Mouse (Mus musculus) heart, embryonic 15.5 days (tissue): Measurements from ENCODE around the gene Tcf7l1. TPM values are rescaled to one million over a fixed set of nuclear protein-coding genes. Genes with fewer than 3 reads are reported as not detected.

Experiments
- ATAC-seq: fragments of 200-750 bp; cut with Nextera tagmentation; replicated peaks from 2 replicates; pipeline ENCODE4 v1.8.0; 2017; ENCODE audit warnings: low read depth, moderate TSS enrichment; ENCODE audit not compliant: insufficient number of reproducible peaks, insufficient read depth, low FRiP score
- H3K27ac ChIP-seq: fragments of 300-500 bp; sonication (generic); 2 replicates; pipeline ENCODE4 v1.5.1; 2015; ENCODE audit warnings: mild to moderate bottlenecking, inconsistent platforms
- H3K27me3 ChIP-seq: fragments of 300-500 bp; sonication (generic); 2 replicates; pipeline ENCODE4 v1.6.1; 2015; ENCODE audit warnings: inconsistent platforms
- H3K36me3 ChIP-seq: fragments of 300-500 bp; sonication (generic); 2 replicates; pipeline ENCODE4 v1.6.1; 2015; ENCODE audit warnings: mild to moderate bottlenecking, inconsistent platforms
- H3K4me1 ChIP-seq: fragments of 300-500 bp; sonication (generic); replicated peaks from 2 replicates; pipeline ENCODE4 v1.6.1; 2015; ENCODE audit warnings: inconsistent platforms
- H3K4me2 ChIP-seq: fragments of 300-500 bp; sonication (generic); 2 replicates; pipeline ENCODE4 v1.6.1; 2015; ENCODE audit warnings: inconsistent platforms, mild to moderate bottlenecking, moderate library complexity
- H3K4me3 ChIP-seq: fragments of 300-500 bp; sonication (generic); 2 replicates; pipeline ENCODE4 v1.5.1; 2015; ENCODE audit warnings: mild to moderate bottlenecking, inconsistent platforms
- H3K9ac ChIP-seq: fragments of 300-500 bp; sonication (generic); 2 replicates; pipeline ENCODE4 v1.6.1; 2015; ENCODE audit warnings: mild to moderate bottlenecking, inconsistent platforms
- H3K9me3 ChIP-seq: fragments of 300-500 bp; sonication (generic); replicated peaks from 2 replicates; pipeline ENCODE4 v1.6.1; 2016; ENCODE audit warnings: inconsistent platforms
- WGBS: fragments of 180-500 bp; shearing (Covaris S2); methylation state at CpG from one replicate; pipeline ENCODE4 v1.1.7; 2015; ENCODE audit warnings: mixed read lengths; 5-methylcytosine and 5-hydroxymethylcytosine counted together
- polyA plus RNA-seq: library from polyadenylated mRNA; unstranded; fragments of >200 nt; fragmentation: Nextera tagmentation; extraction: Ambion mirVana; gene quantifications from 2 replicates; pipeline ENCODE4 v1.2.1, GENCODE M21; 2015

Tcf7l1 gene
- polyA plus RNA-seq, 1 experiment from 2014 or later = 12.6 TPM

DNA sequence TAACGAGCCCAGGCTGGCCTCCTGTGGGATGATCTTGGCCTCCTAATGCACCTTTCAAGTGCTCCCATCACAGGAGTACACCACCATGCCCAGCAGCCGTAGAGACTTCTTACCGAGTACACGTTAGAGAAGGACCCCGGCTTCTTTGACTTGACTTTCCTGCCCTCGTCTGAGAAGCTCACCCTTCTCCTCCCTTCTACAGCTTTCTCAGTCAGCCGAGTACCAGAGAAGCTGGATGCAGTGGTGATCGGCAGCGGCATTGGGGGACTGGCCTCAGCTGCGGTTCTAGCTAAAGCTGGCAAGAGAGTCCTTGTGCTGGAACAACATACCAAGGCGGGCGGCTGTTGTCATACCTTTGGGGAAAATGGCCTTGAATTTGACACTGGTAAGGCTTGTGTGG is 188.3 kb downstream of the Tcf7l1 start:
- no peaks in the 10 kb centered on the region for H3K9me3 ChIP-seq
- ATAC-seq = no peak
- no peak overlapping the region for H3K4me2 ChIP-seq
- no peak overlapping the region for H3K9ac ChIP-seq
- H3K4me3 ChIP-seq = no peak overlapping the region
- no peaks in the 10 kb centered on the region for H3K27me3 ChIP-seq
- 85% methylated on average over 12 of the region's 12 CpGs for WGBS
- peaks cover 20% of the 10 kb centered on the region for H3K4me1 ChIP-seq
- peaks cover 7% of the 10 kb centered on the region for H3K36me3 ChIP-seq
- H3K27ac ChIP-seq = no peak overlapping the region

DNA sequence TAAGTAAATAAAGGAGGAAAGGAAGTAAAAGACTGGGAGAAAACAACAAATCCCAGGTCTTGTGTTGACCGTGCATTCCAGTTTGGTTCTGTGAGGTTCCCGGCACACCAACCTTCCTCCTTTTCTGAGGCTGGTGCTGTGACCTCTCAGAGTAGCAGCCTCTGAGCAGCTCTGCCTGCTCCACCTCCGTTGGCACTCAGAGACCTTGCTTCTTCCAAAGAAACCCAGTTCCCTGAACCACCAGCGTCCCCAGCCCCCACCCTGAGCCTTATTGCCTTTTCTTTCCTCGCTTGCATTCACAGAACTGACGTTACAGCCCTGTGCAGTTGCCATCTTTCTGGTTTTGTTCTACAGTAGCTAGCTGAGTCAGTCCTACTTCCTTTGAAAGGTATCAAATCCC is 188.8 kb downstream of the Tcf7l1 start:
- 81% methylated on average over 6 of the region's 6 CpGs for WGBS

DNA sequence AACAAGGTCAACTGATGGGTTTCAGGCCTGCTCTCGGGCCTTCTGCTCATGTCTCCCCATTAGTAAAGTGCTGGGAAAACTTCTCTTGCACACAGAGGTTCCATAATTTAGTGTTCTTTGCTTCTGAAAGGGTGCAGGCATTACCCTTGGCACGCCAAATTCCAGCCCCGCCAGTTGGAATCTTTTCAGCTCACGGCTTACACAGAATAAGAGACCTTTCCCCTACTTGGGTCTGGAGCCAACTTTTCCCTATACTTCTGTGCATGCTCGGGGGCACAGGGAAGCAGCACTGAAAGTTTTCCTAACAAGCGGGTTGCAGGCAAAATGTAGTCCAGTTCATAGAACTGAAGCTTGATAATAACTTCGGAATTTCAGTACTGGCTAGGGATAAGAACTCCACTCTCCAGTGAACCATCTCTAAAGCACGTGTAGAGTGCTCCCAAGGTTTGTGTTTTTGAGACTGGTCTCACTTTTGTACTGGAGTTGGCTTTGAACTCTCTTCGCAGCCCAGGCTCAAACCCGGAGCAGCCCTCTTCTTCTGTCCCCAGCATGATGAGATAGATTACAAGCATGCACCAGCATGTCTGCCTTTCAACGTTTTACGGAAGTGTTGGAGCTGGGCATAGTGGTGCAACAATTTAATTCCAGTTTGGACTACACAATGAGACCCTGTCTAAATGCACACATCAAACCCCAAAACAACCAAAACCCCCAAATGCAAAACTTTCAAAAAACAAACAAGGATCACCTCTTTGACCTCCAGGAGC is 190.1 kb downstream of the Tcf7l1 start:
- peaks cover 20% of the 10 kb centered on the region for H3K4me1 ChIP-seq
- ATAC-seq = peak; percentile 61; the same call in 1 of the 2 replicates

More for the DNA sequence above, 188.8 kb downstream of the Tcf7l1 start:
- Histone ChIP-seq H3K27me3 (no peaks in the 10 kb centered on the region), H3K36me3 (peaks cover 3% of the 10 kb centered on the region; the same call in 1 of the 2 replicates), H3K9me3 (no peaks in the 10 kb centered on the region), H3K4me2 (no peak overlapping the region), H3K9ac (no peak overlapping the region), H3K4me1 (peaks cover 20% of the 10 kb centered on the region), H3K27ac (no peak overlapping the region), H3K4me3 (no peak overlapping the region)
- no peak for ATAC-seq

DNA sequence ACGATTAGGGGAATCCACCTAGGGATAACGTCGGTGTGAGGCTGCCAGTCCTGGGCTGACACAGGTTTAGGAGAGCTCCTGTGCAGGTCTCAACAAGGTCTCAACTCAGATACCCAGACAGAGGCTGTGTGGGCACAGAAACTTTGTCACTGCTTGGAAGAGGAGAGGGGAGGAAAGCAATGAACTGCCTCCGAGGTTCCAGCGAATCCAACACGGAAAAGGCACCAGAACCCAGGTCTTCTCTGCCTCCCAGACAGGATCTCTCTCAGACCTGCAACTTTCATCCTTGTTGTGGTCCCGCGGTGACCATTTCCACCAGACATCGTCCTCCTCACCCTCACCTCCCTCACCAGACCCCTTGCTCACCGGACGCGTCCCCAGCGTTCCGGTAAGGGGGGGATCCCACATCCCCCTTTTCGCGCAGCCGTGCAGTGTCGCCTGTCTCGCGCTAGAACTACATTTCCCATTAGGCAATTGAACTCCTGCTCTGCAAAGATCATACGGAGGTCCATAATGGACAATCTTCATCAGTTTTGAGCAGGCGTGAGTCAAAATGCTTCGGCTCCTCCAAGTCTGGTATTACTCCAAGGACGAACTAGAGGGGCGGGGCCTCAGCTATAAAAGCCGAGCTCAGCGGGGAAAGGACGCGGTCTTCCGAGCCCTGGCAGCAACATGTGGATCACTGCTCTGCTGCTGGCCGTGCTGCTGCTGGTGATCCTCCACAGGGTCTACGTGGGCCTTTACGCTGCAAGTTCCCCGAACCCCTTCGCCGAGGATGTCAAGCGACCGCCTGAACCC is 190.9 kb downstream of the Tcf7l1 start, which contains the start of the genes Elmod3 and Retsat:
Gene Elmod3 (minus strand): TSS at position 458 of the 798 bp plus-strand sequence.
Gene Retsat (plus strand): TSS at position 520 of the 798 bp plus-strand sequence.
- 1% methylated on average over 38 of the region's 38 CpGs for WGBS
- peak; percentile 89 for ATAC-seq
- H3K36me3 ChIP-seq = no peaks in the 10 kb centered on the region

More for the DNA sequence above, 190.1 kb downstream of the Tcf7l1 start:
- peak overlapping the region; percentile 85 for H3K27ac ChIP-seq
- H3K4me2 ChIP-seq = peak overlapping the region; percentile 68
- peak overlapping the region; percentile 76 for H3K4me3 ChIP-seq
- WGBS = 34% methylated on average over 12 of the region's 12 CpGs
- no peaks in the 10 kb centered on the region for H3K36me3 ChIP-seq
- H3K9ac ChIP-seq = peak overlapping the region; percentile 57
- H3K9me3 ChIP-seq = no peaks in the 10 kb centered on the region
- no peaks in the 10 kb centered on the region for H3K27me3 ChIP-seq

DNA sequence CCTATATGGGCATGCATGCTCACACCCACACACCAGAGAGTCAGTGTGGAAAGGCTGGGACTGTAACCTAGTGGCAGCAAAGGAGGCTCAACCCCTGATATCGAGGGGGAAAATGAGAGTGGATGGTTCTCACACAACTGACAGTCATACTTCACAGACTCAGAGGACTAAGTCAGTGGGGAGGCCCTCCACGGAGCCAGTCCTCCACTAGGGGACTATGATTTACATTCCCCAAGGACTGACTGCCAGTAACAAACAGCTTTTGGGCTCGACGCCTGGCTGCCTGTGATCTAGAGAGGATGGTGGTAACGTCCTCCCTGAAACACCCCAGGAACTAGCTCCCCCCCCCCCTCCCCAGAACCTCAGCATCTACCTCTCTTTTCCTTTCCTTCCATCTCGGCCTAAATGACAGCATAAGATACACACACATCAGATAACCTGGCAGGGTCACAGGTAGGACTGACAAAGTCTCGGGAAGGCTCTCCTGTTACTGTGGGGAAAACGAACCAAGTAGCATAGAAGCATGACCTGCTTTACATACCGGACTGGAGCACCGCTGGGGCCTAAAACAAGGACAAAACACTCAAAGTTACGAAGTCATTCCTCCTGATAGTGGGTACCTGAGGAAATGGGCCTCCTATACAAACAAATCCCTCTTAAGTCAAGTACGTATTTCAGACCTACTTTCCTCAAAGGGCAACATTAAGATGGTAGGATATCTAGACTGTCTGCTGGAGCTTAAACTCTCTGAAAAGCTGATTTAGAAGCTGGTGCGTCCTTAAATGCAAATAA is 191.8 kb downstream of the Tcf7l1 start:
- Histone ChIP-seq H3K4me3 (peak overlapping the region; percentile 76), H3K4me1 (peaks cover 20% of the 10 kb centered on the region), H3K27ac (peak overlapping the region; percentile 70; the same call in 1 of the 2 replicates), H3K9ac (peak overlapping the region; percentile 71), H3K4me2 (peak overlapping the region; percentile 68), H3K36me3 (no peaks in the 10 kb centered on the region), H3K9me3 (no peaks in the 10 kb centered on the region), H3K27me3 (no peaks in the 10 kb centered on the region)
- no peak for ATAC-seq
- 37% methylated on average over 13 of the region's 13 CpGs for WGBS

More for the DNA sequence above, 190.9 kb downstream of the Tcf7l1 start, which contains the start of the genes Elmod3 and Retsat:
- Histone ChIP-seq H3K27me3 (no peaks in the 10 kb centered on the region), H3K4me1 (peaks cover 20% of the 10 kb centered on the region), H3K4me3 (peak within 1 kb of the TSS; percentile 76), H3K4me2 (peak within 1 kb of the TSS; percentile 68), H3K9me3 (no peaks in the 10 kb centered on the region), H3K9ac (peak within 1 kb of the TSS; percentile 71), H3K27ac (peak within 1 kb of the TSS; percentile 85)

DNA sequence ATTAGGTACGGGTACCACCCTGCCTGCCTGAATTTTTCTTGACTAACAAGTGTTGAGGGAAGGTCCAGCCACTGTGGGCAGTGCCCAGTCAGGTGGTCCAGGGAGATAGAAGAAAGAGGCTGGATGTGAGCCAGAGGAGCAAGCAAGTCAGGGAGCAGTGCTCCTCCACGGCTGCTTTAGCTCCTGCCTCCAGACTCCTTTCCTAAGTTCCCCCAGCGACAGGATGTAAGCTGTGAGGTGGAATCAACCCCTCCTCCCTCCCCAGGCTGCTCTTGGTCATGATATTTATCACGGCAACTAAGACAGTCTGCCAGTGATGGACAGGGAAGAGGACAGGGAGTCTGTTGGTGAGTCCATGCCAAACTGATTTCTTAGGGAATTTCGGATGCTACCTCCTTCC is 195.1 kb downstream of the Tcf7l1 start:
- no peak for ATAC-seq
- Histone ChIP-seq H3K9ac (no peak overlapping the region), H3K27ac (no peak overlapping the region), H3K4me3 (no peak overlapping the region), H3K4me2 (no peak overlapping the region), H3K36me3 (0 out of 2 replicates have a peak, but pooled peaks cover 3% of the 10 kb centered on the region), H3K9me3 (no peaks in the 10 kb centered on the region), H3K4me1 (peaks cover 15% of the 10 kb centered on the region), H3K27me3 (no peaks in the 10 kb centered on the region)
- 41% methylated on average over 5 of the region's 5 CpGs for WGBS

DNA sequence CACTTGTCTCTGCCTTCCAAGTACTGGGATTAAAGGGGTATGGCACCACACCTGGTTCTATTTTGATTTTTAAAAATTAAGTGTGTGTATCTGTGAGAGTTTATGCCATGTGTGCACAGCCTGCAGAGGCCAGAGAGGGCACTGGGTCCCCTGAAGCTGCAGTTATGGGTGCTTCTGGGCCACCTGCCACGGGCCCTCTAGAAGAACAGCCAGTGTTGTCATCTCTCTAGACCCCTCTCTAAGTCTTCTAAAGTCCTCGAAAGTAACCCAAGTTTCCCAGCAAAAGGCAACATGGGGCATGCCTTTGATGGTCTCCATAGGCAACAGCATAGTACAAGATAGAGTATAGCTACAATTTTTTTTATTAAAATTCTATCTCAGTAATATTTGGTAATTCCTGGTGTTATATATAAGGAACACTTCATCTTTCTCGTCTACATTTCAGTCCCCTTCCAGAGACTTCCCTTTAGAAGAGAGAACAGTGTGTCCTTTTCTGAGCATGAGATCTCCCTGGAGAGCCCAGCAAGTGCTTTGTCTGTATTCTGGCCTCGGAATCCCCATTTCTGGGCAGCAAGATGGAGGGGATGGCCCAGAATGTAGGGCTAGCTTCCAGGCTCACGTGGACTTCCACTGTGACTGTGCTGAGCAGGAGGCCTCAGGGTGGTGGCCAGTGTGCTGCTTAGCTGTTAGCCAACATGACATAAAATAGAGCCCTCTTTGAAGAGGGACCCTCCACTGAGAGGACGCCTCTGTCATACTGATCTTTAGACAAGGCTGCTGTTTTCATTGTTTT is 195.8 kb downstream of the Tcf7l1 start:
- H3K9ac ChIP-seq = no peak overlapping the region
- no peak overlapping the region for H3K4me3 ChIP-seq
- no peaks in the 10 kb centered on the region for H3K27me3 ChIP-seq
- 0 out of 2 replicates have a peak, but pooled peaks cover 3% of the 10 kb centered on the region for H3K36me3 ChIP-seq
- peaks cover 12% of the 10 kb centered on the region for H3K4me1 ChIP-seq
- ATAC-seq = no peak
- H3K4me2 ChIP-seq = no peak overlapping the region
- no peak overlapping the region for H3K27ac ChIP-seq
- 76% methylated on average over 6 of the region's 6 CpGs for WGBS
- no peaks in the 10 kb centered on the region for H3K9me3 ChIP-seq

DNA sequence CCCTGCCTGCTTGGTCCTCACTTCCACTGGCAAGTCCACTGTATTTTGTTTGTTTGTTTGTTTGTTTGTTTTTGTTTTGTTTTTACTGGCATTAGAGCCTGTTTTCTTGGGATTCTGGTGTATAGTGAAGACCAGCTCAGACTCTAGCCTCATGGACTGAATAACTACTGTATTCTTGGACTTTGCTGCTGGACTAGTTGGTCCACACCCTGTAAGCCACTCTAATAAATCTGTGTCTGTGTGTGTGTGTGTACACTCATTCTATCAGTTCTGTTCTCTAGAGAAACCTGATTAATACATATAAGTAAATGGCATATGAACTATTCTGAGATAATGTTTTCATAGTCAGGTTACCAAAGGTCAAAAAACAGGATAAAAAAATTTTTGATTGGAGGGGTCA is 198.9 kb downstream of the Tcf7l1 start:
- H3K4me3 ChIP-seq = no peak overlapping the region
- H3K9ac ChIP-seq = no peak overlapping the region
- H3K27ac ChIP-seq = no peak overlapping the region
- H3K36me3 ChIP-seq = 0 out of 2 replicates have a peak, but pooled peaks cover 3% of the 10 kb centered on the region
- H3K4me2 ChIP-seq = no peak overlapping the region
- ATAC-seq = no peak
- H3K27me3 ChIP-seq = no peaks in the 10 kb centered on the region
- H3K4me1 ChIP-seq = no peaks in the 10 kb centered on the region
- no peaks in the 10 kb centered on the region for H3K9me3 ChIP-seq

DNA sequence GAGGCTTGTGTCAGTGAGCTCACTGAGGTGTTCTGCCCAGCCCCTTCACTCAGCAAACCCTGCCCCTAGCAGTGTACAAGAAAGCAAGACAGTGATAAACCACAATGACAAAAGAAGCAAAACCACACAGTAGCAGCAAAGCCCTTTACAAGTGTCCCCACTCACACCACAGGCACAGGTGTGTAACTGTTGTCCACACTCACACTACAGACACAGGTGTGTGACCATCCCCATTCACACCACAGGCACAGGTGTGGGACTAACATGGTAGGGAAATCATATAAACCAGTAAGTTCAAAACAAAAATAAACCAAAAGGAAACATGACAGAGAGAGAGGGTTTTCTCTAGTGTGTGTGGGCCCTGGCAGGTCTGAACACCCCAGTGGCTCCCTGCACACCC is 200.7 kb downstream of the Tcf7l1 start:
- H3K27ac ChIP-seq = no peak overlapping the region

DNA sequence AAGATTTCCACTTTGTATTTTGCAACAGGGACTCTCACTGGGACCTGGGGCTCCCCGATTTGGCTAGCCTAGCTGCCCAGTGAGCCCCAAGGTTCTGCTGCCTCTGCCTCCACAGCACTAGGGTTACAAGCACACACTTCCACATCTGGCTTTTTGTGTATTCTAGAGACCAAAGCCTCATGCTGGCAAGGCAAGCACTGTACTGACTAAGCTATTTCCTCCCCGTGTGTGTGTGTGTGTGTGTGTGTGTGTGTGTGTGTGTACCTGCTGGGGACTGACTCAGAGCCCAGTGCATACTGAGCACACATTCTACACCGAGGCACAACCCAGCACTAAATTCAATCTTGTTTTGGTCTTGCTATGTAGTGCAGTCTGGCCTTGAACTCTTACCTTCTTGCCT is 202.4 kb downstream of the Tcf7l1 start:
- H3K27me3 ChIP-seq = no peaks in the 10 kb centered on the region
- WGBS = 79% methylated on average over 3 of the region's 3 CpGs
- H3K36me3 ChIP-seq = no peaks in the 10 kb centered on the region
- no peaks in the 10 kb centered on the region for H3K9me3 ChIP-seq
- H3K4me2 ChIP-seq = no peak overlapping the region
- H3K4me1 ChIP-seq = no peaks in the 10 kb centered on the region
- no peak overlapping the region for H3K4me3 ChIP-seq
- ATAC-seq = no peak
- no peak overlapping the region for H3K9ac ChIP-seq
- H3K27ac ChIP-seq = no peak overlapping the region

More for the DNA sequence above, 200.7 kb downstream of the Tcf7l1 start:
- no peaks in the 10 kb centered on the region for H3K4me1 ChIP-seq
- H3K36me3 ChIP-seq = 0 out of 2 replicates have a peak, but pooled peaks cover 3% of the 10 kb centered on the region
- H3K4me3 ChIP-seq = no peak overlapping the region
- no peak overlapping the region for H3K9ac ChIP-seq
- no peaks in the 10 kb centered on the region for H3K27me3 ChIP-seq
- H3K9me3 ChIP-seq = no peaks in the 10 kb centered on the region
- ATAC-seq = no peak
- no peak overlapping the region for H3K4me2 ChIP-seq
